Mouse (Mus musculus) embryonic fibroblast, embryonic 13.5 days (primary cell): ENCODE measurements around the gene Mad2l1bp.

Experiments
- CTCF ChIP-seq: IDR thresholded peaks from 2 replicates; pipeline ENCODE4 v1.5.1; 2011; ENCODE audit warnings: mild to moderate bottlenecking, control low read depth, low read length, moderate library complexity, borderline replicate concordance; ENCODE audit not compliant: insufficient read depth
- POLR2A ChIP-seq: IDR thresholded peaks from 2 replicates; pipeline ENCODE4 v1.6.1; 2011; ENCODE audit warnings: low read depth, mild to moderate bottlenecking, control low read depth, low read length, moderate library complexity

DNA sequence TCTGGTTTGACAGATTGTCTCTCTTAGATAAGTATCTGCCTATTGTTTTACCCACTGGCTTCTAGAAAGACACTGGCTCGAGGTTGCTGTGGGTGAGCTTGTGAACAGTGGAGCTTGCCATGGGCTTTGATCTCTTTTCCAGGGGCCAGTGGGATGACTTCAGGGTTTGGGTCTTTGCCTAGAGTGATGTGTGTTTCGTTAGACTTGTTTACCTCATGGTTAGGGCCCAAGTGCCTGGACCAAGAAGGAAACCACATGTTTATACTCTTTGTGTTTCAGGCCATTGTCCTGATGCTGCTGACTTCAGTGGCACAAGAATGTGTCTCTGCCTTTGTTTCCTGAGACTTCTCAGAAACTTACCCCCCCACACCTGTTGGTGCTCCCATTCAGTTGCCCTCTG is 37.9 kb downstream of the Mad2l1bp start:
- TF ChIP-seq CTCF (no peak), POLR2A (no peak)
